9 mouse cellular contexts compared by ENCODE assay signal in the genomic region with DNA sequence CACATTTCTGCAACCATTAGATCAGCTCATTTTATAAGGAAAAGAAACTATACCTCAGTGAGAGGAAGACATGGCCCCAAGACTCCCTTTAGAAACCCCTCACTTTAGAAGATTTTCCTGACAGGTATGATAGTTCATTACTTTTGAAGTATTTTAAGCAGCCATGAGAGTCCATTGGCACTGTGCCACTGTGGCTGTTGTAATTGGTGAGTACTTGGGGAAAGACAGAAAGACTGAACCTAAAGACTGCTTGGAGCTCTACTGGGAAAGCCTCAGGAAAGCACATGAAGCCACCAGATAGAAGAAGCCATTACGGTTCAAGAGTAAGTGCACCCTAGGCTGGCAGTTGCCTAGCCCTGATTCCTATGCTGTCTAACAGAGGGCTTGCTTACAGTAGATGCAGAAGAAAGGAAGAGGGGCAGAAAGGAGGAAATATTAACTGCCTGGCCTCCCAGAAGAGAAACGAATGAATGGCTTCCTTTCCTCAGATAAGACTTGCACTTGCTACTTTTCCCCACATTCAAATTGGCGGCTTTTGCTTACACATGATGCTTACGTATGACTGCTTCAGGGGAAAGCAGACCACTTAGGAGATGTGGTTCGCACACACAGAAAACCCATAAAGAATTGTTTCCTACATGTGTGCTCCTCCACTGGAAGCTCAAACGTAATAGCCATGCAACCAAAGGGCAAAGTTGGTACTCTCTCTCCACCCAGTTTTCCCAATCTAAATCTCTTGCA. TPM values are rescaled to one million over a fixed set of nuclear protein-coding genes. Genes with fewer than 3 reads are reported as not detected.
DNase-seq lines count a peak whose midpoint lies in the region; ATAC-seq lines count a peak whose summit lies in the region.
"Had no signal": no experiment of that assay in that cellular context is flagged by ENCODE, and none has a peak within 500 bp of the region (broad histone marks: within the 10 kb centered on the region; RNA-seq: fewer than 3 reads in every experiment).

No protein-coding gene starts in this region.

- H3K4me3 ChIP-seq in heart, embryonic 15.5 days, result peak overlapping the region; percentile 0; the same call in 1 of the 2 replicates
- 0 out of 2 replicates have a peak overlapping the region, but pooled peaks have one; percentile 10 for H3K4me3 ChIP-seq in liver, embryonic 13.5 days (replicated peaks)

- no peaks in the 10 kb centered on the region for H3K36me3 ChIP-seq in heart, embryonic 15.5 days
- no peaks in the 10 kb centered on the region for H3K36me3 ChIP-seq in liver, embryonic 13.5 days

- peak; percentile 12 for DNase-seq in gastrocnemius, adult 18-20 months (ENCODE audit: low spot score)
- no peak for DNase-seq in gastrocnemius, adult 8-10 months (ENCODE audit: low spot score in 2 of 2)
- DNase-seq in NIH3T3 (ENCODE audit: low read depth), result peak; percentile 46
- no peak for DNase-seq in liver, embryonic 13.5 days
- no peak for DNase-seq in thymus, postnatal 4 days
- DNase-seq in urinary bladder, postnatal 4 days (ENCODE audit: low spot score in 2 of 2), result no peak
- no peak for DNase-seq in cerebellum, adult 18-20 months

- H3K27ac ChIP-seq in heart, embryonic 15.5 days, result peak overlapping the region; percentile 36
- no peak overlapping the region; the same call in 1 of the 2 replicates for H3K27ac ChIP-seq in liver, embryonic 13.5 days
- H3K27ac ChIP-seq: macrophage had no signal

- H3K9ac ChIP-seq in heart, embryonic 15.5 days, result no peak overlapping the region
- H3K9ac ChIP-seq in liver, embryonic 13.5 days, result no peak overlapping the region

- H3K27me3 ChIP-seq in heart, embryonic 15.5 days, result no peaks in the 10 kb centered on the region
- peaks cover 36% of the 10 kb centered on the region for H3K27me3 ChIP-seq in liver, embryonic 13.5 days

- H3K4me1 ChIP-seq in heart, embryonic 15.5 days (replicated peaks), result peaks cover 55% of the 10 kb centered on the region
- H3K4me1 ChIP-seq in liver, embryonic 13.5 days (replicated peaks), result peaks cover 11% of the 10 kb centered on the region

- peak overlapping the region; percentile 38 for H3K4me2 ChIP-seq in heart, embryonic 15.5 days
- H3K4me2 ChIP-seq in liver, embryonic 13.5 days, result peak overlapping the region; percentile 42

- 53% methylated on average over 6 of the region's 6 CpGs for WGBS in heart, embryonic 15.5 days
- 30% methylated on average over 6 of the region's 6 CpGs for WGBS in liver, embryonic 13.5 days (ENCODE audit: insufficient replicate concordance)

- H3K9me3 ChIP-seq in heart, embryonic 15.5 days (replicated peaks), result no peaks in the 10 kb centered on the region
- H3K9me3 ChIP-seq in liver, embryonic 13.5 days (replicated peaks), result no peaks in the 10 kb centered on the region

- ATAC-seq in heart, embryonic 15.5 days (replicated peaks; ENCODE audit: insufficient number of reproducible peaks, insufficient read depth, low FRiP score, low read depth), result no peak
- no peak for ATAC-seq in liver, embryonic 13.5 days (ENCODE audit: low read depth)

RNA-seq across cellular contexts. Expression of gene Rnd3, which starts 4.4 kb away (rescaled TPM):
- 1 to 10 TPM; 3.7 to 6.0 TPM for total RNA-seq in gastrocnemius, adult 18-20 months (2021)
- 1 to 10 TPM; 3.2 to 4.5 (median 3.5) TPM for total RNA-seq in gastrocnemius, adult 8-10 months (2022)
- polyA plus RNA-seq in heart, embryonic 15.5 days (2015; fragmentation: Nextera tagmentation; extraction: Ambion mirVana), result 27.2 and 31.2 TPM in 2 replicates
- 11.4 and 14.8 TPM in 2 replicates for polyA plus RNA-seq in liver, embryonic 13.5 days (2015; fragmentation: Nextera tagmentation; extraction: Ambion mirVana)

Comparison
In these comparisons a context has a peak if more than half of its experiments do, and no peak if none do; other contexts are left out.
1. DNase-seq: peak in gastrocnemius, adult 18-20 months (single experiment) and NIH3T3 (single experiment); none in gastrocnemius, adult 8-10 months (0 of 2), liver, embryonic 13.5 days (single experiment), thymus, postnatal 4 days (single experiment), urinary bladder, postnatal 4 days (0 of 2) and cerebellum, adult 18-20 months (0 of 2).